Mouse (Mus musculus) splenic B cell, adult 2 months (primary cell): Measurements from ENCODE around the gene Usp39.
A peak's percentile ranks its signal among the peaks of the same experiment; 100 is the strongest.

Experiments
- DNase-seq: peaks from one replicate; pipeline ENCODE4 v3.0.0-alpha.2; 2011; ENCODE audit warnings: low read depth, low spot score
- H3K27me3 ChIP-seq: 2 replicates; pipeline ENCODE4 v1.6.1; 2012; ENCODE audit warnings: mild to moderate bottlenecking, low read length, moderate library complexity, mixed read lengths; ENCODE audit not compliant: control insufficient read depth, poor library complexity, insufficient read depth, severe bottlenecking
- H3K36me3 ChIP-seq: 2 replicates; pipeline ENCODE4 v1.6.1; 2012; ENCODE audit warnings: mild to moderate bottlenecking, low read length, moderate library complexity, mixed read lengths; ENCODE audit not compliant: control insufficient read depth, poor library complexity, insufficient read depth, severe bottlenecking

Gene Usp39

DNA sequence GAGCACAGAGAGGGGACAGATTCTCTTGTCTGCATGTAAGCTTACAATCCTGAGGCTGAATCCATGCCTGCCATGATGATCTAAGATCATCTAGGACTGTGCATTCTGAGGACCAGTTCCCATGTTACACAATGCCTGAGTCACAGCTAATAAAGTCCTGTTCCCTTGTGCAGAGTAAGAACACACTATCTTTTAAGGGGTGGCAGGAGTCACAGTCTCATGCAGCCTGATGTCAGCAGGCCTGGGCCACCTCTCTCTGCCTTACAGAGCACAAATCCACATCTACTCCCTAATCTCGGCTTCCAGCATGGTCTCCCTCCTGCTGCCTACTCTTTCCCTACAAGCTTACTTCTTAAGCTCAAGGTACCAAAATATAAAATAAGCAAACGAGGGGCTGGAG lies 29.6 kb downstream of the Usp39 start:
- no peak for DNase-seq
- no peaks in the 10 kb centered on the region for H3K27me3 ChIP-seq
- H3K36me3 ChIP-seq, result peaks cover 6% of the 10 kb centered on the region

DNA sequence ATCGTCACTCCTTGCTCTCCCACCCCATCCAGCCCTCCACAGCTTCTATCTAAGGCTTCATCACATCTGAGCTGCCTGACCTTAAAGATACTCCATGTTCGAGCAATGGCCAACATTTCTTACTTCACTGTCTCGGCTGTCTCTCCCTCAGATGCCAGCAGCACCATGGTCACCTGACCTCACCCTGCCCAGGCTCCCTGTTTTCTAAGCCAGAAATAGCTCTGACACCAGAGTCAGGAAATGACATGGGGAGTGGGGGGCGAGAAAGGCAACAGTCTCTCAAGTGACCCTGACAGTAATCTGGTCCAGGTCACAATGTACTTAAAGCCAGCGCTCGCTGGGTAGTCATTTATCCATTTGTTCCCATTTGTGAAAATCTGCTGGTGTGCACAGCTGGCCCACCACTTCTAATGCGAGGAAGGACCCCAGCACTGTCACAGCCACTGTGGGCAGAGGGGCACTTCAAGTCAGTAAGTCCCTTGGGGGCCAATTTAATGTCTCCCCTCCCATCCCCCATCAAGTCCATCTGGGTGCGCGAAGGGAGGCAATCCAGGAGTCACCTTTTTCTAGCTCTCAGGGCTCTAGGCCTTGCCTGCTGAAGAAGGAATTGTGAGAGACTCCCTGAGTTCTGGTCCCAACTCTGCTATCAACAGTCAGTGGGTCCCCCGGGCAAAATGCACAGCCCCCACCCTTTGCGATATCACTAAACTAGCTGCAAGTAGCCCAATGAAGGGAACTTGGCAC lies 31.7 kb downstream of the Usp39 start:
- no peak for DNase-seq
- H3K36me3 ChIP-seq, result no peaks in the 10 kb centered on the region; the same call in 1 of the 2 replicates
- H3K27me3 ChIP-seq, result no peaks in the 10 kb centered on the region

DNA sequence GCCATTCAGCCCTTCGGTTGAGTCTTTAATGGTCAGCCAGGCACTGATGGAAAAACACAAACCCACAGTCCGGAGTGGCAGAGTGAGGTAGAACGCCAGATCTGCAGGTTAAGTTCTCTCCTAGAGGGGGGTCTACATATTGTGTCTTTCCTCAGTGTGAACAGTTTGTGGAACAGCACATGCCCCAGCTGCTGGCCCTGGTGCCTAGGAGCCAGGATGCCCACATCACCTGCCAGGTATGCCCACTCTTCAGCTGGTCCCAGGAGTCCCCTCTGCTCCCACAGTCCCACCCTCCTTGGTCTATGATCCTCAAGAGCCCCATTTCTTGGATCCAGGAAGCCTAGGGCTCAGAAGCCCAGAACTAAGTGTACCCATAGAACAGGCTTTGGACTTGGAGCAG lies 32.8 kb downstream of the Usp39 start:
- DNase-seq, result no peak
- H3K27me3 ChIP-seq, result no peaks in the 10 kb centered on the region
- H3K36me3 ChIP-seq, result no peaks in the 10 kb centered on the region

DNA sequence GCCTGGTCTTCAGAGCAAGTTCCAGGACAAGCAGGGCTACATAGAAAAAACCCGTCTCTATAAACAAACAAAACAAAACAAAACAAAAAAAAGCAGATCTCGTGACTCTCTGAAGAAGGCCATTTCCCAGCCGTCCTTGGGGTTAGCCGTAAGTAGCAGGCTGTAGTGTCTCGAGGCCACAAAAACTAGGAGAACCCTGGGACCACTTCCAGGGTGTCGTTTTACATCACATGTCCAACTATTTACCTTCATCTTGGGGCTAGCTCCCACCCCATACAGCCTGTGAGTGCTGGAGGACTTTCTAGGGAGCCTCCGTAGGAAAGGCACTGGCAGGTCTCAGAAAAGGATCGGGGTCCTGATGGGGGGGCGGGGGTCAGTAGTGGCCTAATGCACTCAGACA lies 41.5 kb downstream of the Usp39 start:
- H3K27me3 ChIP-seq, result no peaks in the 10 kb centered on the region
- DNase-seq, result no peak
- H3K36me3 ChIP-seq, result no peaks in the 10 kb centered on the region

DNA sequence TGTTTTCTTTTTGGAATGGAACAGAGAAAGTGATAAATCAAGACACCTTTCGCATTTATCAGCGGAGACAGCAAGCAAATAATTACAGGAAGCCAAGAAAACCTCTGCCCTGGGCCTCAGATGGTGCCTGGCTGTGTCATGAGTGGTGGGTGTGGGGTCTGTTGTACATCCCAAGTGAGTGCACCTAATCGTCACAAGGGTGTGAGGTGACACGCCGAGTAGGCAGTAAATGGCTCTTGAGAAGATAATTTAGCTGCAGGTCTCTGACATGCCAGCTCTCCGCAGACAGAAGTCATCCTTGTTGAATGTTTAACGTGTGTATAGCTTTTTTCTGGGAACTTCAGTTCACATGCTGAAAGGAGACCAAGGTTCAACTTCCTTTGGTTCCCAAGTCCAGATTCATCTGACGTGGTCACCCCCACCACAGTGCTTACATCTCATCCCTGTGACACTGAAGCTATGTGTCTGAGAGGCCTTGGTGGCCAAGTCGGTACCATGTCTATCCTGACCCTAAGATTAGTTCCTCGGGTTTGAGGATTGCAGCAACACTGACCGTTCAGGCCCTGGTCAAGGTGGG lies 42.5 kb downstream of the Usp39 start:
- H3K36me3 ChIP-seq, result no peaks in the 10 kb centered on the region
- H3K27me3 ChIP-seq, result no peaks in the 10 kb centered on the region
- DNase-seq, result no peak

DNA sequence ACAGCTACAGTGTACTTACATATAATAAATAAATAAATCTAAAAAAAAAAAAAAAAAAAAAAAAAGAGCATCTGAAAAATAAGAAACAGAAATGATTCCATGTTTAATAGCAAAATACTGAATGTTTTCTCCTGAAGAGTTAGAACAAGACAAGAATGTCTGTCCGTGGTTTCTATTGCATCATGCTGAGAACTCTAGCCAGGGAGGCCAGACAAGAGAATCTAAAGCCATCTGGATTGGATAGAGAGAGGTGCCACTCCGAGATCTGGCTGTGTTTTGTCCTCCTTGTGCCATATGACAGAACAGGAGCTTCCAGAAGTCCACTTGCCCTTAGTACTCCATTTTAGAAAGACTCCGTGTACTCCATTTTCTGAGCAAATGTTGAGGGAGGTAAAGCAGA lies 47.2 kb downstream of the Usp39 start:
- DNase-seq, result no peak
- Histone ChIP-seq H3K27me3 (no peaks in the 10 kb centered on the region), H3K36me3 (no peaks in the 10 kb centered on the region)

DNA sequence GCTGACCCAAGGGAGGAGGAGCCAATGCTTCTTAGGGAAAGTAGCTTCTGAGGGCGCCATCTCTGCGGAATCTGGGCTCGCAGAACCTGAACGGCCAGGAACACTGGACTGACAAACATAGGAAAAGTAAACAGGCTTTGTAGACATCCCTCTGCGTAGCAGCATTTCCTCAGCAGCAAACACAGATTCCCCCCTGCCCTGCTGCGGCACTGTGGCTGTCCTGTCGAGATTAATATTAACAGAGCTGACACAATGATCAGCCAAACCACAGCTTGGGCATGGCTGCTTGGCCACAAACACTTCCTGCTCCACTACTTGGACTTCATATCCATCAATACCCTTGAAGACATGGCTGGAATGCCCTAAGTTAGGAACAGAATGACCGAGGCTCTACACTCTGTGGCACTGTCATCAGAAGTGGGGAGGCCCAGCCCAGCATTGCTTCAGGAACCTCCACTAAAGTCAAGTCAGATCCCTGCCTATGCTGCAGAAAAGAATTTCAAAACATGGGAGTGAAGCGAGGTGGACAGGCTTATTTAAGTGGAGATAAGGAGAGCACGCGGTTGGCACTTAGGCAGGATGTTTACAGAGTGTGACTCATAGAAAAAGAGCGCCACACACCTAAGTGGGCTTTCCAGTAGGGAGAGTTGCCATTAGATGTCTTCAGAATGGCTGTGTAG lies 51.9 kb downstream of the Usp39 start:
- H3K36me3 ChIP-seq, result no peaks in the 10 kb centered on the region
- DNase-seq, result no peak

DNA sequence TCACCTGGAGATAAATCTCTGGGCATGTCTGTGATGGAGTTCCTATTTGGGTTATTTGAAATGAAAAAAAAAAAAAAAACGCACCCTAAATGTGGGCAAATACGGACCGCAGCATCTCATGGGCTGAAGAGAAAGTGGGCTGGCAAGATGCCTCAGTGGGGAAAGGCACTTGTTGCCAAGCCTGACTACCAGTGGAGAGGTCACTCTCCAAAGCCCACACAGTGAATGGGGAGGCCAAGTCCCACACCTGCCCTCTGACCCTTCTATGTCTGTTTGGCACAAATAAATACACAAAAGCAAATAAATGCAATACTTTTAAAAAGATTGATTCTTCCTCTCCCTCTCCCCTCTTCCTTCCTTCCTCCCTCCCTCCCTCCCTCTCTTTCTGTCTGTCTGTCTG lies 55.5 kb downstream of the Usp39 start:
- no peaks in the 10 kb centered on the region for H3K36me3 ChIP-seq
- no peaks in the 10 kb centered on the region for H3K27me3 ChIP-seq
- DNase-seq, result no peak

More for the DNA sequence above, 51.9 kb downstream of the Usp39 start:
- H3K27me3 ChIP-seq, result no peaks in the 10 kb centered on the region

DNA sequence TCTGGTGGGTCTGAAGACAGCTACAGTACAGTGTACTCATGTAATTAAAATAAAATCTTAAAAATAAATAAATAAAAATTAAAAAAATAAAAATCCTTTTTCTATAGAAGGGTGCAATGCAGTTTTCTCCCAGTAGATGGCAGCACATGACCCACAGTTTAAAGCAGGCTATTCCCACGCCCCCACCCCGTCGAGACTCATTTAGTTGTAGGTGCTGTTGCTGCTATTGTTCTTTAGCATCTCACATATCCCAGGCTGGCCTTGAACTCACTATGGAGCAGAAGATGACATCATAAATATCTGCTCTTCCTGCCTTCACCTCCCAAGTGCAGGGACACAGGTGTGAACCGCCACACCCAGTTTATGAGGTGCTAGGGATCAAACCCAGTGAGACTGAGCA lies 61.1 kb downstream of the Usp39 start:
- H3K27me3 ChIP-seq, result no peaks in the 10 kb centered on the region
- H3K36me3 ChIP-seq, result no peaks in the 10 kb centered on the region
- DNase-seq, result peak; percentile 69

DNA sequence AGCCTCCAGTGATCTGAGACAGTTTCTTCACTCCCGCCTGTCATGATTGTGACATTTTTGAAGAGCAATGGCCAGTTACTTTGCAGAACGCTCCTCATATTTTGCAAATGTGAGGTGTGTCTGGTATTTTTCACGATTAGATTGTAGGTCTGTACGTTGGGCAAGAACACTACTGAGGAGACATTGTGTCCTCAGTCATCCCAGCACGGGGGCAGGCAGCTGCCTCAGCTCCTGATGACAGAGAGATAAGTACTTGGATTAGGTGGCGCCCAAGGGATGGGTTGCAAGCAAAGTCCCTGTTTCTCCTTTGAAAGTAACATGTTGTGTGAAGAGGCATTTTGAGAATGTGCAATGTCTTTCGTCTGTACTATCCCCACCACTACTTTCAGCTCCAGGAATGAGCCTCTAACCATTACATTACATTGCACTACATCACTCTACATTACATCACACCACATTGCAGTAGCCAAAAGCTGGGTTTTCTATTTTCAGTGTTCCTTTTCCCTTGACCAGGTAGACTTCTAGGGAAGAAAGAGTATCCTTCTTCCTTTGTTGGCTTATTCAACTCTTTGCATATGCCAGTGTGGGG lies 64.5 kb downstream of the Usp39 start:
- H3K36me3 ChIP-seq, result no peaks in the 10 kb centered on the region
- H3K27me3 ChIP-seq, result no peaks in the 10 kb centered on the region
- no peak for DNase-seq

DNA sequence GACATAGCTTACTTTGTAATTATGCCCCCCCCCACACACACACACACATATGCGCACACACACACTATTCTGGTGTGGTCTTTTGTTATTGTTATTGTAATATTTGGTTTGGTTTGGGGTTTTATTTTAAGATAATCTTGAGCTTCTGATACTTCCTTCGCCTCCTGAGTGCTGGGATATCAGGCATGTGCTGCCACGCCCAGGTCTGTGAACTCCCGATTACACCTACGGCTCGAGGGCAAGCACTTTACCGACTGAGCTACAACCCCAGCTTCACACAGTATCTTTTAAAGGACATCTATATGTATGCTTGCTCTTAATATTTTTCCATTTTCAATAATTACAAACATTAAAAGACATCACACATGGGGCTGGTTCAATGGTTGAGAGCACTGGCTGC lies 65.5 kb downstream of the Usp39 start:
- Histone ChIP-seq H3K36me3 (no peaks in the 10 kb centered on the region), H3K27me3 (no peaks in the 10 kb centered on the region)
- no peak for DNase-seq

DNA sequence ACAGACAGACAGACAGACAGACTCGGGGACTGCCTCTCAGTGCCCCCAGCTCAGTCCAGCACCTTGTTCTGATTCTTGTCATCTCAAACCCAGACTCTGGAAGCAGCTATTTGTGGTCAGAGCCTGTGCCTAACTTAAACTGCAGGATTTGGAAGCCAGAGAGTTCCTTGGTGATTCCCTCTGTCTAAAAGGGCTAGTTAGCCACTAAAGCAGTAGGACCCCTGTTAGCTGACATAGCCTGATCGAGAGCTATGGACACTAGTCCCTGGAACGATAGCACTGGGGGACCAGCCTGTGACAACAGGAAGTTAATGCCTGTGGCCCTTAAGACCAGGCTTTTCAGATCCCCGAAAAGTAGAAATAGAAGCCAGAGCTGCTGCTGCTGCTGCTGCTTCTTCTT lies 66.1 kb downstream of the Usp39 start:
- no peak for DNase-seq
- Histone ChIP-seq H3K36me3 (no peaks in the 10 kb centered on the region), H3K27me3 (no peaks in the 10 kb centered on the region)

DNA sequence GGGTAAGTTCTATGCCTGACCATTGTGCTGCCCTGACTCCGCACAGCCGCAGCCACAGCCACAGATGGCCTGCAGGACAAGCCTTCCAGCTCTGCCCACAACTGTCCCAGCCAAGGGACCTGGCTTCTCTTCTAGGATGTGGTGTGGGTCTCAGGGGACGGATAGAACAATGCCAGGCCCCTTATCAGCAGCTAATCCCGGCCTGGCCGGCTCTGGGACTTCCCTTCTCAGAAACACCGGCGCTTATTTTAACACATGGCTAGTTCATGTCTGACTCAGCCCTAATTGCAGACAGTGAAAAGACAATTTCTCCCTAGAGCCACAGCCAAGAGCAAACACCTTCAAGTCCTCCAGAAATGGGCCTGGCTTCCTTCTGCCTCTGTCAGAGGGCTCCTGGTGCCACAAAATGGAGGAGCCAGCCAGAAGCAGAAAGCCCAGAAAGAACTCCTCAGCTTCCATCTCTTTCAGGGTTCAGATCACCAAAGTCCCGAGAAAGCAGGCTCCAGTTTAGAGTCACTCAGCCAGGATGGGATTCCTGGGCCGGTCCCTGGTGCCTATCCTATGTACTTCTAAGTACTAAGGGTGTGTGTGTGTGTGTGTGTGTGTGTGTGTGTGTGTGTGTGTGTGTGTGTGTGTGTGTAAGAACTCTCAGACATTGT lies 67.3 kb downstream of the Usp39 start:
- Histone ChIP-seq H3K27me3 (no peaks in the 10 kb centered on the region), H3K36me3 (no peaks in the 10 kb centered on the region)
- DNase-seq, result no peak

DNA sequence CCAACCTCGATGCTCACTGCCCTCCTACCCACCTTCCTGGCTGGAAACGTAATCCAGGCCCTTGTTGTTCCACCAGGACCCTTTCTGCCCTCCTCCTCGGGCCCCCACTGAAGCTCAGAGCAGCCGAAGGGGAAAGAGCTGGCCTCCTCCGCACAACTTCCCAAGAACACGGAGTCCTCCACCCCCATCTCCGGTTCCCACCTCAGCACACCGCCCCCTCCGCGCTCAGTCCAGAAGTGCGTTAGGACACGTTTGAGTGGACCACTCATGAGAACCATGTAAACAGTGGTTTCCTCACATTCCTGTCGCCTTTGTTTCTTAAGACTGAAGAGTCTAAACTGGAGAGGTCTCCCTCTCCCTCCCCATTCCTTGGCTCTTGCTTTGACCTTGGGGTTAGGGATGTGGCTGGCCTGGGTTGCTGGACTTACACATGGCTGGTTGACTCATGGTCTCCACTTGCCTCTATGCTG lies 68.0 kb downstream of the Usp39 start:
- no peak for DNase-seq
- H3K36me3 ChIP-seq, result no peaks in the 10 kb centered on the region

DNA sequence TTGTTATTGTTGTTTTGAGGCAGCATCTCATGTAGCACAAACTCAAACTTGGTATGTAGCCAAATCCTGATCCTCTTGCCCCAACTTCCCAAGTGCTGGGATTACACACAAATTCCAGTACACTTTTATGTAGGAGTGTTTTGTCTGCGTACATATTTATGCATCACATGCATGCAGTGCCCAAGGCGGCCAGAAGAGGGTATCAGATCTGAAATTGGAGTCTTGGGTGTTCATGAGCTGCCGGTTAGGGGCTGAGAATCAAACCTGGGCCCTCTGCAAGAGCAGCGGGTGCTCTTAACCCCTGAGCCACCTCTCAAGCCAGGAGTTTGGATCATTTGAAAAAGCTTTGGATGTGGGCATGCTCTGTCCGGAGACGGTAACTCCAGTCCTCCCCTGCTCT lies 68.8 kb downstream of the Usp39 start:
- no peaks in the 10 kb centered on the region for H3K27me3 ChIP-seq
- H3K36me3 ChIP-seq, result no peaks in the 10 kb centered on the region
- no peak for DNase-seq

More for the DNA sequence above, 68.0 kb downstream of the Usp39 start:
- no peaks in the 10 kb centered on the region for H3K27me3 ChIP-seq
